Mouse (Mus musculus) monocyte, adult 5-6 weeks (primary cell): ENCODE measurements at regions not wholly inside any gene's neighbourhood (a gene's known extent, or its start where the extent isn't known, plus 50 kb on each side); places are given as distances from the start of the nearest gene placed in this dataset.

Experiments
- ATAC-seq: fragments of 153-309, 156-312 bp; replicated peaks from 2 replicates; pipeline ENCODE4 v1.8.0; 2017; ENCODE audit warnings: mild to moderate bottlenecking; ENCODE audit not compliant: low TSS enrichment, insufficient number of reproducible peaks, severe bottlenecking, poor library complexity, low FRiP score

GRCm38 (mm10) chr10:84317960-84318359 is 122.4 kb downstream of the Nuak1 start:
- ATAC-seq, result no peak
